Mouse (Mus musculus): ENCODE data around the gene Itgb3.

- no peak for TF ChIP-seq CTCF (IDR thresholded peaks at IDR 0.05; ENCODE audit: low read depth)
- no peak for TF ChIP-seq EP300 (optimal IDR thresholded peaks at IDR 0.05)
Measured at GRCm38 (mm10) chr11:104667399-104667798, 59.6 kb downstream of the Itgb3 start.
